In the genomic region with DNA sequence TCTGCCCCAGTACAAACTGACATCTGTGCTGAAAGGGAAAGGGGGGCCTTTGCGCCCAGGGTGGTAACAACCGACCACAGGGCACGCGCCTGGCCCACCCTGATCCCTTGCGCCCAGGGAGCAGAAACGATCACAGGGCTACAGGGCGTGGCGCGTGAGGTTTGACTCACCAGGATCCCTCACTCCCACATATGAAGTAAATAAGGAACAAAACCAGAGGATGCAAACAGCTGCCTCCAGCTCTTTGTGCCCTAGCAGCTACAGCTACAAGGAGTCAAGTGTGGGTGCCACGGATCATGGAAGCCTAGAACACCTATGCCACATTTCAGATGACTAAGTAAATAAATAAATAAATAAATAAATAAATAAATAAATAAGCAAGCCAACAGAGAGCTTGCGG, we compare ENCODE assay signal across 11 mouse cellular contexts. TPM values are rescaled to one million over a fixed set of nuclear protein-coding genes. Genes with fewer than 3 reads are reported as not detected.
"Had no signal": no experiment of that assay in that cellular context is flagged by ENCODE, and none has a peak within 500 bp of the region (broad histone marks: within the 10 kb centered on the region; RNA-seq: fewer than 3 reads in every experiment).

Gene Ccdc7a (minus strand): TSS at position 101 of the 400 bp plus-strand sequence.

RNA-seq across cellular contexts. Expression of gene Ccdc7a, which starts in this region (rescaled TPM):
- polyA plus RNA-seq: neural tube, embryonic 12.5 days; neural tube, embryonic 13.5 days; neural tube, embryonic 15.5 days; small intestine, adult 2 months; spleen, adult 2 months; stomach, embryonic 14.5 days; stomach, embryonic 15.5 days; stomach, embryonic 16.5 days; stomach, postnatal 0 days; thymus, adult 2 months; urinary bladder, adult 2 months had no signal
